Mouse (Mus musculus) intestine, embryonic 15.5 days (tissue): ENCODE data around the gene Slc5a1. TPM values are rescaled to one million over a fixed set of nuclear protein-coding genes. Genes with fewer than 3 reads are reported as not detected.

Experiments
- ATAC-seq: fragments of 200-750 bp; cut with Nextera tagmentation; 2 replicates; pipeline ENCODE4 v1.8.0; 2017; ENCODE audit warnings: moderate TSS enrichment, moderate library complexity
- H3K27ac ChIP-seq: fragments of 300-500 bp; sonication (generic); 2 replicates; pipeline ENCODE4 v1.5.1; 2015; ENCODE audit warnings: mild to moderate bottlenecking, inconsistent platforms
- H3K27me3 ChIP-seq: fragments of 300-500 bp; sonication (generic); replicated peaks from 2 replicates; pipeline ENCODE4 v1.6.1; 2015; ENCODE audit warnings: inconsistent platforms
- H3K36me3 ChIP-seq: fragments of 300-500 bp; sonication (generic); 2 replicates; pipeline ENCODE4 v1.6.1; 2015; ENCODE audit warnings: inconsistent platforms
- H3K4me1 ChIP-seq: fragments of 300-500 bp; sonication (generic); replicated peaks from 2 replicates; pipeline ENCODE4 v1.6.1; 2015; ENCODE audit warnings: inconsistent platforms
- H3K4me2 ChIP-seq: fragments of 300-500 bp; sonication (generic); replicated peaks from 2 replicates; pipeline ENCODE4 v1.6.1; 2015; ENCODE audit warnings: mild to moderate bottlenecking, inconsistent platforms
- H3K4me3 ChIP-seq: fragments of 300-500 bp; sonication (generic); replicated peaks from 2 replicates; pipeline ENCODE4 v1.5.1; 2015; ENCODE audit warnings: inconsistent platforms
- H3K9ac ChIP-seq: fragments of 300-500 bp; sonication (generic); 2 replicates; pipeline ENCODE4 v1.6.1; 2015; ENCODE audit warnings: inconsistent platforms
- H3K9me3 ChIP-seq: fragments of 300-500 bp; sonication (generic); 2 replicates; pipeline ENCODE4 v1.6.1; 2016; ENCODE audit warnings: inconsistent platforms
- WGBS: fragments of 180-500 bp; shearing (Covaris S2); methylation state at CpG from one replicate; pipeline ENCODE4 v1.1.7; 2015; 5-methylcytosine and 5-hydroxymethylcytosine counted together
- polyA plus RNA-seq: library from polyadenylated mRNA; unstranded; fragments of >200 nt; fragmentation: Nextera tagmentation; extraction: Ambion mirVana; gene quantifications from 2 replicates; pipeline ENCODE4 v1.2.1, GENCODE M21; 2015

Gene Slc5a1
- polyA plus RNA-seq, 1 experiment from 2014 or later, result 52.1 TPM

DNA sequence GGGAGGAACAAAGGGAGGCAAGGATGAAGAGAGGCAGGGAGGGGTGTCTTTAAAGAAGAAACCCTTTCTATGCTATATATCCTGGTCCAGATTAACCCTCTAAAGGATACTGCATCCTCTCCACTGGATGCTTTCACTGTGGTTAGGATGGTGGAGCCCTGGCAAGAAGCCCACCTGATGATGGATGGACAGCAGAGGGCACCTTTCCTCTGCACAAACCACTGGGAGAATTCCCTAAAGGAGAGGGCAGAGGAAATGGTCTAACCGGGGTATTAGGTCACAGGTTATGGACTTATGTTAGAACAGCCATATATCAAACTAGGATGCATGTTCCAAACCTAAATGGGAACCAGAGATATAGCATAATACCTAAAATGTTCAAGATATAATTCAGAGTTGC is 96.1 kb downstream of the Slc5a1 start:
- no peak for ATAC-seq
- no peaks in the 10 kb centered on the region for H3K36me3 ChIP-seq
- no peaks in the 10 kb centered on the region for H3K27me3 ChIP-seq
- 46% methylated on average over 1 of the region's 1 CpGs for WGBS
- H3K9ac ChIP-seq, result no peak overlapping the region
- no peak overlapping the region for H3K27ac ChIP-seq
- no peaks in the 10 kb centered on the region for H3K9me3 ChIP-seq
- no peak overlapping the region for H3K4me3 ChIP-seq
- no peak overlapping the region for H3K4me2 ChIP-seq
- H3K4me1 ChIP-seq, result 0 out of 2 replicates have a peak, but pooled peaks cover 9% of the 10 kb centered on the region

DNA sequence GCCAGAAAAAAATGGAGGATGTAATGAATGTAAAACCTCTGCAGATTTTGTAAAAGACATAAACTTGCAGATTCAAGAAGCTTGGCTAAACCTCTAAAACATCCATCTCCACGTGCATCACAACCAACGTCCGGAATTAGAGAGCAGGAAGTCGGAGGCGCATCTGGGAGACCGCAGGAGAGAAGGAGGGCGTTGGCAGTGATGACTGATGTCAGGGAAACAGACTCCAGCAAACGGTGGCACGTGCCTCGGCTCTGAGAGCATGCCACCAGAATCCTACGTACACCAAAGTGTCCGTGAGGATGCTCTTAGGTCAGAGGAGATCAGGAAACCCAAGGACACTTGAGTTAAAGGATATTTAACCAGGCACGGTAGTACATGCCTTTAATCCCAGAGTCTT is 97.7 kb downstream of the Slc5a1 start:
- 54% methylated on average over 13 of the region's 13 CpGs for WGBS

DNA sequence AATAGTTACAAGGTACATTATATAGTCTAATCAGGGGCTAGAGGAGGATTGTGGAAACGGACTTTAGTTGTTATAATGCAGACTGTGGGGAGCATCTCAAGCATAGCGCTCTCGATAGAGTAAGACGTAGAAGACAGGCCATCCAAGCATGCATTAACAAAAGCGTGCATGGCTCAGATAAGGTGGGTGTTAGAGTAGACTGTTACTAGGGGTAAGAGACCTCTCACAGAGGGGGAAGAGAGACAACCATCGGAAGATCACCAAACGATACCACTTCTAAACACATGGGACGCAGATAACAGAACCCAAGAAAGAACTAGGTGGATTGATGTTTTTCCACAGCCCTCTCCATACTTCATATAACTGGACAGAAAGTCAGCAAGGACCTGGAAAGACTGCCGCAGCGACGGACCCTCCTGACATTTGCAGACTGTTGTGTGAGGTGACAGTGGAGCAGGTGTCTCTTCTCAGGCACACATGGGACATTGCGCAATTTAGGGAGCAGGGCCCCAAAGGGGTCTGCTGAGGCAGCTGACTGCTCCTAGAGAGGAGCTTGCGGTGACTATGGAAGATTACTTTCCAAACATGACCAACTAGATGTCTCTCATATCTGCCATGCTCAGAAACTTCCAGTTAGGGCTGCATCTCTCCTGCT is 98.6 kb downstream of the Slc5a1 start:
- Histone ChIP-seq H3K4me3 (no peak overlapping the region), H3K36me3 (no peaks in the 10 kb centered on the region), H3K9ac (no peak overlapping the region), H3K9me3 (no peaks in the 10 kb centered on the region), H3K27ac (no peak overlapping the region), H3K4me2 (no peak overlapping the region), H3K4me1 (0 out of 2 replicates have a peak, but pooled peaks cover 4% of the 10 kb centered on the region), H3K27me3 (no peaks in the 10 kb centered on the region)
- 78% methylated on average over 13 of the region's 13 CpGs for WGBS
- no peak for ATAC-seq

More for the DNA sequence above, 97.7 kb downstream of the Slc5a1 start:
- H3K4me2 ChIP-seq, result no peak overlapping the region
- no peaks in the 10 kb centered on the region for H3K27me3 ChIP-seq
- no peak for ATAC-seq
- no peak overlapping the region for H3K27ac ChIP-seq
- no peak overlapping the region for H3K4me3 ChIP-seq
- no peaks in the 10 kb centered on the region for H3K9me3 ChIP-seq
- 0 out of 2 replicates have a peak, but pooled peaks cover 4% of the 10 kb centered on the region for H3K4me1 ChIP-seq
- no peak overlapping the region for H3K9ac ChIP-seq
- H3K36me3 ChIP-seq, result no peaks in the 10 kb centered on the region

DNA sequence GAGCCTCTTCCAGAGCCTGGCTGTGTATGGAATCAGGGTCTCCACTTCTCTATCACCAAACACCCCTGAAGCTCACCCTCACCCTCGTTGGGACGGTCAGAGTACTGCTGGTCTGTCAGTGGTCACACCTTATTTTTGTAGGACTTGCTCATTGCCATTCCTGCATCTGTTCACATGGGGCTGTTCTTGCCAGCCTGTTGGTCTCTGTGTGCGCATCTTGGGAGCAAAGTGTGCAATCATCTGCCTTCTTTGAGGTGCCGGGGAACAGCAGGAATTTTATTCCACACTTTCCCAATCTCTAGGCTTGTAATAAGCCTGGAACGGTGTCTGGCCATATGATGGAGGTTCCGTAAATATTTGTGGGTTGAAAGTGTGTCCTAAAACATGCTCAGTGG is 99.1 kb downstream of the Slc5a1 start:
- ATAC-seq, result 0 out of 2 replicates have a peak, but pooled peaks have one; percentile 4
- H3K4me2 ChIP-seq, result no peak overlapping the region
- H3K4me3 ChIP-seq, result no peak overlapping the region
- H3K27ac ChIP-seq, result no peak overlapping the region
- no peak overlapping the region for H3K9ac ChIP-seq
- 81% methylated on average over 6 of the region's 6 CpGs for WGBS
- H3K9me3 ChIP-seq, result no peaks in the 10 kb centered on the region
- H3K36me3 ChIP-seq, result no peaks in the 10 kb centered on the region
- H3K4me1 ChIP-seq, result 0 out of 2 replicates have a peak, but pooled peaks cover 4% of the 10 kb centered on the region
- no peaks in the 10 kb centered on the region for H3K27me3 ChIP-seq

DNA sequence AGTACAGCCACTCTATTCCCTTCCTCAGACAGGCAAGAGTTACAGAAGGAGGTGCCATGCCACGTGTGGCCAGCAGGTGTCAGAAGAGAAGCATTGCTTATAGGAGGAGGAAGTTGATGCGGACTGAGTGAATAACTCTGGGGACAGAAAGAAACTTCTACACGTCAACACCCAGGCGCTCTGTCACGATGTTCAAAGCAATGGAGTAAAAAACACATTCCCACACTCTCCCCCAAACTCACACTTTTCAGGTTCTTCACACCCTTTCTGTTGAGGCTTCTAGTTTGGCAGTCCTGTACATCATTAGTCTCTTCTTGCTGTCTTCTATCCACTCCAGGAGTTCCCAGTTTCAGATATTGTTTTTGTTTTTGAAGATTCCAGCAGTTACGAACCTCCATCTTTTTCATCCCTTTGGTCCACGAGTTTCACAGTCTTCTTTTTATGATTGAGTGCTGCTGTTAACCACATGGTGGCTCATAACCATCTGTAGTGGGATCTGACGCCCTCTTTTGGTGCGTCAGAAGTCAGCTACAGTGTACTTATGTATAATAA is 99.7 kb downstream of the Slc5a1 start:
- H3K27ac ChIP-seq, result no peak overlapping the region
- no peak overlapping the region for H3K9ac ChIP-seq
- H3K27me3 ChIP-seq, result no peaks in the 10 kb centered on the region
- WGBS, result 11% methylated on average over 9 of the region's 9 CpGs
- peak; percentile 88 for ATAC-seq
- H3K4me3 ChIP-seq, result no peak overlapping the region
- 0 out of 2 replicates have a peak, but pooled peaks cover 4% of the 10 kb centered on the region for H3K4me1 ChIP-seq
- H3K36me3 ChIP-seq, result no peaks in the 10 kb centered on the region
- peak overlapping the region; percentile 49 for H3K4me2 ChIP-seq
- H3K9me3 ChIP-seq, result no peaks in the 10 kb centered on the region

DNA sequence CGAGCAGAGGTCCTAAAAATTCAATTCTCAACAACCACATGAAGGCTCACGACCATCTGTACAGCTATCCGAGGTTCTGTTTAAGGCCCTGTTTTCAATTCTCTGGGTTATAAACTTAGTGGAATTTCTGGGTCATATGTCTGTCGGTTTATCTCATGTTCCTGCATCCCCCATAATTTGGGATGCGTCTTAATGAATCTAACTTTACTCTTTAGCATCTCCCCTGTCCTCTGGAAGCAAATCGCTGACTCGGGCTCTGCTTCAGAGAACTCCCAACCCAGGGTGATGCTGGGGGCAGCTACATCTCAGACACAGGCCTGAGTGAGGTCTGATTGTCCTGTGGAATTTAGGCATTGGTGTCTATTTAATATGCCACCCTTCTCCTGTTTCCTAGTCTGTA is 100.3 kb downstream of the Slc5a1 start:
- H3K4me1 ChIP-seq, result 0 out of 2 replicates have a peak, but pooled peaks cover 4% of the 10 kb centered on the region
- no peaks in the 10 kb centered on the region for H3K27me3 ChIP-seq
- no peak for ATAC-seq
- WGBS, result 68% methylated on average over 7 of the region's 7 CpGs
- no peak overlapping the region for H3K4me2 ChIP-seq
- no peak overlapping the region for H3K4me3 ChIP-seq
- no peaks in the 10 kb centered on the region for H3K9me3 ChIP-seq
- H3K27ac ChIP-seq, result no peak overlapping the region
- H3K36me3 ChIP-seq, result no peaks in the 10 kb centered on the region
- H3K9ac ChIP-seq, result no peak overlapping the region

DNA sequence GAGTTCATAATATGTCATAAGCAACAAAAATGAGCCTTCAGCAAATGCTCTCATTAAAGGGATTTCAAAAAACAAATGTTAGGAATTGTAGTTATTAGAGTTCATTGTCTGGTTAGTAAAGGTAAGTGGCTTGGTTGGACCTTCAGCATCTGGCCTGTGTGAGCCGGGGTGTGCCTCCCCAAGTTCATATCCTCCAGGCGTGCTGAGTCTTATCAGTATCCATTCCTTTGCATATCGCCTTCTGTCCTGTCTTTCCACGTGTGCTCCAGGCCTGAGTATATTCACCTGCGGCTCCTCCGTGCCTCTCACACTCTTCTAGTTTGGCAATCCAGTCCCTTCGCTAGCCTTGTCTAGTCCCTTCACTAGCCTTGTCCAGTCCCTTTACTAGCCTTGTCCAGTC is 102.3 kb downstream of the Slc5a1 start:
- Histone ChIP-seq H3K27me3 (no peaks in the 10 kb centered on the region), H3K36me3 (no peaks in the 10 kb centered on the region), H3K4me2 (no peak overlapping the region), H3K27ac (no peak overlapping the region), H3K9ac (no peak overlapping the region), H3K9me3 (no peaks in the 10 kb centered on the region), H3K4me3 (no peak overlapping the region), H3K4me1 (0 out of 2 replicates have a peak, but pooled peaks cover 4% of the 10 kb centered on the region)
- WGBS, result 79% methylated on average over 7 of the region's 7 CpGs
- no peak for ATAC-seq

DNA sequence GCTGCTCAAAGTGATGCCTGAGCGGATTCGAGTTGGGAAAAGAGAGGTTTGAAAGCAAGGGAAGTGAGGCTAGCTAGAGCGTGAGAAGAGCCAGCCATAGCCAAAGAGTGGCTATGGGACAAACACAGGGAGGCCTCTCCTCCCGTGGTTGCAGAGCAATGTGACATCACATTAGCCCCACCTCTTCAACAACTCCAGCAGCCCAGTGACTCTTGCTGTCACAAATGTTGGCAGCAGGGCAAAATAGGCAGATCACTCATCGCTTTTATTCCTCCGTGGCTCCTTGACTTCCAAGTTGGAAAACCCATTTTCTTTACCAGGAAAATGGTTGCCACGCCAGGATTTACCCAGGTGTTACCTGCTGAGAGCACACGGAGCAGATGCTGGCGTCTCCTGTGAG is 103.1 kb downstream of the Slc5a1 start:
- H3K27me3 ChIP-seq, result no peaks in the 10 kb centered on the region
- H3K4me2 ChIP-seq, result no peak overlapping the region
- ATAC-seq, result no peak
- no peak overlapping the region for H3K27ac ChIP-seq
- H3K9ac ChIP-seq, result no peak overlapping the region
- no peaks in the 10 kb centered on the region for H3K9me3 ChIP-seq
- no peaks in the 10 kb centered on the region for H3K36me3 ChIP-seq
- WGBS, result 61% methylated on average over 9 of the region's 9 CpGs
- H3K4me1 ChIP-seq, result 0 out of 2 replicates have a peak, but pooled peaks cover 4% of the 10 kb centered on the region
- no peak overlapping the region for H3K4me3 ChIP-seq

DNA sequence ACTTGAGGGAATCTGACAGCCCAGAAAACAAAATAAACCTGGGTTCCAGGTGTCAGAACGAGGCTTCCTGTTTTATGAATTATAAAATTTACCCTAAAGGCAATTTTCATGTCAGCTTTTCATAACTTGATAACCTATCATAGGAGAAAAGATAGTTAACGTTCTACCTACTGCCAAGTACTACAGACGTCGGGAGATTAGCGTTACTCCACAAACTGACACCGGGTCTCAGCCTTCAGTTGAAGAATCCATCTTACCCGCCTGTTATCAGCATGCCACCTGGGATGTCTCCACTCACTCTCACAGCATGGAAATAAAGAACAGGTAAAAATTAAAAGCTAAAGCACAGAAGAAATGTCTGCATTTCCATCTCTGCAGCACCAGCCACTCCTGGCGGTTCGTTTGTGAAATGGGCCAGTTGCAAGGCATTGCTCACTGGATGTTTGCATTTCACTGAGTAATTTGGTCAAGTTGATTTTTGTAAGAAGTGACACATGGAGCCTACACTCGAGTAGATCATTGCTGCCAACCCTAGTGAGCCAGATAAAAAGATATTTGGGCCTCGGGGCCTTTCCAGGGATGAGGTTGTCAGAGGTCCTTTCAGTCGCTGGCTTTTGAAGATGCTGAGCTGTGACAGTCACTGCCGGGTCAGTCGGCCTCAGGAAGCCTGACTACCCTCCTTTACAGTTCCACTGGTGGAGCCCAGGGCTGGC is 104.7 kb downstream of the Slc5a1 start:
- Histone ChIP-seq H3K4me2 (no peak overlapping the region), H3K36me3 (no peaks in the 10 kb centered on the region), H3K9ac (no peak overlapping the region), H3K27ac (no peak overlapping the region), H3K4me1 (0 out of 2 replicates have a peak, but pooled peaks cover 3% of the 10 kb centered on the region), H3K4me3 (no peak overlapping the region), H3K9me3 (no peaks in the 10 kb centered on the region), H3K27me3 (no peaks in the 10 kb centered on the region)
- no peak for ATAC-seq
- 64% methylated on average over 14 of the region's 14 CpGs for WGBS

DNA sequence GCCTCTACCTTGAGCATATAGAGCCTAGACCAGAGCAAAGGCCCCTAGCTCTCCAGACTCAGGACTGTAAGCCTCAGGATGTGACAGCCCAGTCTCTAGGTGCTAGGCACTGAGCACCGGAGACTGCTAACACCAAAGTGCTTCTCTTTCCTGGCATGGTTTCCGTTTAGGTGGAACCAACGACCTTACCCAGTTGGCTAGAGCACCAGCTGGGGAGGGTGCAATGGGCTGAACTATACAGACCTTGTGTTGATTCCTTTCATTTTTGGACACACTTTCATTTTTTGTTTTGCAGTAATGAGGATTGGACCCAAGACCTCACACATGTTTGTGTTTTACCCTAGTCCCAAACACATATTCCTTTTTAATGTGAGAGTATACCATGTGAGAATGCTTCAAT is 106.5 kb downstream of the Slc5a1 start:
- WGBS, result 87% methylated on average over 3 of the region's 3 CpGs
- Histone ChIP-seq H3K36me3 (no peaks in the 10 kb centered on the region), H3K4me2 (no peak overlapping the region), H3K27me3 (no peaks in the 10 kb centered on the region), H3K9ac (no peak overlapping the region), H3K27ac (no peak overlapping the region), H3K4me3 (no peak overlapping the region), H3K9me3 (no peaks in the 10 kb centered on the region), H3K4me1 (no peaks in the 10 kb centered on the region; the same call in 1 of the 2 replicates)
- no peak for ATAC-seq

DNA sequence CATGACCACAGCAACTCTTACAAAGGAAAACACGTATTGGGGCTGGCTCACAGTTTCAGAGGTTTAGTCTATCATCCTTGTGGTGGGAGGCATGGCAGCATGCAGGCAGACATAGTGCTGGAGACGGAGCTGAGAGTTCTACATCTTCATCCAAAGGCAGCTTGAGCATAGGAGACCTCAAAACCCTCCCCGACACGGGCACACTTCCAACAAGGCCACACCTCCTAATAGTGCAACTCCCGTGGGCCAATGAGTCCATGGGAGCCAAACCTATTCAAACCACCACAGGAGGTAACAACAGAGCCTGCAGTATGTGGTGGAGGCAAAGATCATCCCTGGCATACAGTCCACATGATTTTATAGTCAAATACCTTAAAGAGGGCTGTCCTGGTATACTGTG is 107.2 kb downstream of the Slc5a1 start:
- WGBS, result 82% methylated on average over 5 of the region's 5 CpGs

More for the DNA sequence above, 107.2 kb downstream of the Slc5a1 start:
- H3K27me3 ChIP-seq, result no peaks in the 10 kb centered on the region
- no peak overlapping the region for H3K4me2 ChIP-seq
- H3K4me3 ChIP-seq, result no peak overlapping the region
- H3K4me1 ChIP-seq, result peaks cover 7% of the 10 kb centered on the region; the same call in 1 of the 2 replicates
- no peak overlapping the region for H3K9ac ChIP-seq
- H3K36me3 ChIP-seq, result no peaks in the 10 kb centered on the region
- no peaks in the 10 kb centered on the region for H3K9me3 ChIP-seq
- H3K27ac ChIP-seq, result no peak overlapping the region
- no peak for ATAC-seq
